Mouse (Mus musculus): ENCODE results near the gene Rpap3.

- TF ChIP-seq MAX (IDR thresholded peaks at IDR 0.05) (no peak), CTCF (IDR thresholded peaks at IDR 0.05; ENCODE audit: control insufficient read depth, insufficient read depth, insufficient read length) (no peak), USF1 (IDR thresholded peaks at IDR 0.05; ENCODE audit: low read depth) (no peak), MYOG (IDR thresholded peaks at IDR 0.05; ENCODE audit: control insufficient read depth, extremely low read depth, insufficient read length) (no peak), FOSL1 (IDR thresholded peaks at IDR 0.05; ENCODE audit: insufficient read depth, low read length, poor library complexity, severe bottlenecking) (no peak)
These were observed 39.2 kb downstream of the Rpap3 start for GRCm38 (mm10) chr15:97666457-97666770.
